Mouse (Mus musculus): ENCODE measurements around the gene Cep78. TPM values are rescaled to one million over a fixed set of nuclear protein-coding genes. Genes with fewer than 3 reads are reported as not detected.
A peak's percentile ranks its signal among the peaks of the same experiment; 100 is the strongest.

Gene Cep78
- polyA plus RNA-seq, 1 experiment from 2014 or later: 13.2 TPM

DNA sequence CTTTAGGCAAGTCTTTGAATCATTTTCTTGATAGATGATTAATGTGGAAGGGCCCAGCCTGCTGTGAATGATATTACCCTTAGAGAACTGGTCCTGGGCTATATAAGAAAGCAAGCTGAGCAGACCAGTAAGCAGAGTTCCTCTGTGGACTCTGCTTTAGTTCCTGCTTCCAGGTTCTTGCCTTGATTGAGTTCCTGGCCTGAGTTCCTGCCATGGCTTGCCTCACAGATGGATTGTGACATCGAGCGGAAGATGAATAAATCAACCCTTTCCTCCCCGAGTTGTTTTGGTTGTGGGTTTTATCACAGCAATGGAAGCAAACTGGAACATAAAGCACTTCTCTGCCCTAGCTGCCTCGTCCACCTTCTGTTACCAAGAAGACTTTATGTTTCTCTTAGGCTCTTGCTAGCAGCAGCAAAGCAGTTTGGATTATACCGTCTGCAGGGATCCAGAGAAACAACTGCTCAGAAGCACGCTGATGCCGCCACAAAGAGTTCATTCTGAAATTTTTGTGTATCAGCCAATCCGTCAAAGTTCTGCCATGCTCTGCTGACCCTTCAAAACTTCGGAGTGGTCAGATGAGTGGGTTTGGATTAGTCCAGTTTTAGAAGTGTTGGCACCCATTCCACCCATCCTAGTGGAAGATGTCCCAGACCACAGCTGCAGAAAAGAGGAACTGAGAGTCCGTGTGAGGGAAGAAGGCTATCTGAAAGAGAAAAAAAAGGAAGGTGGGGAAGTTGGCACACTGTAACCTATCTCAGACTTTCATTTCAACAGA lies 30.6 kb upstream of the Cep78 start:
- H3K4me2 ChIP-seq (ENCODE audit: low read depth, low read length): no peak overlapping the region
- no peak overlapping the region for H3K4me3 ChIP-seq (ENCODE audit: low read length)
- no peak for ATAC-seq (replicated peaks; ENCODE audit: extremely low read depth, insufficient read depth, low FRiP score)
- no peaks in the 10 kb centered on the region for H3K4me1 ChIP-seq (ENCODE audit: control insufficient read depth, insufficient read depth, low read length)
- no peaks in the 10 kb centered on the region for H3K9me3 ChIP-seq (replicated peaks; ENCODE audit: control insufficient read depth, low read length)
- H3K27me3 ChIP-seq (ENCODE audit: control insufficient read depth, insufficient read depth, low read length): no peaks in the 10 kb centered on the region
- 60% methylated on average over 10 of the region's 10 CpGs for WGBS
- no peak overlapping the region for H3K27ac ChIP-seq (ENCODE audit: low read length)
- no peak overlapping the region for H3K9ac ChIP-seq (ENCODE audit: low read length)
- no peaks in the 10 kb centered on the region for H3K36me3 ChIP-seq (ENCODE audit: control insufficient read depth, insufficient read depth)

DNA sequence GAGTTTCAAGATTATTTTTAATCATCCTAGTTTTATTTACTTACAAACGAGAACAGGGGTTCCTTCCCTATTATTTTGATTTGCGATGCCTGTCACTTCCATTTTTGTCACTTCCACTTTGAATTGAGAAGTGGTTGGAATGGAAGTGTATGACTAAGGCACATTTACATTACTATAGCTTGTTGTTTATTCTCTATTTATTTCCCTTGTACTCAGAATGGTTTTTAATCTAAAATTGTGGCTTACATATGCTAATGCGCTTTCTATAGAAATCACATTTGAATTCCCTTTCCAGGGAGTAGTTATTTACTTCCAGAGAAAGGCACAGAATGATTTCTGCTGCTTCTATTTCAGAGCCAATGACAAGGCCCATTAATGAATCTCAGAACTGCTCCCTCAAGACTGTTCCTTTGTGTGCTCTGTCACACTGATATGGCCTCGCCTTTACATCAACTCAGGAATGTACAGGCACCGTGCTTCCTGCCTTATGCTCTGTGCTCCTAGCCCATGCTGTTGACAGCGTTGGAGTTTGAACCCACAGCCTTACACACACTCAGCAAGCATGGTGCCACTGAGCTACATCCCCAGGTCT lies 25.1 kb upstream of the Cep78 start:
- Histone ChIP-seq H3K4me2 (ENCODE audit: low read depth, low read length) (no peak overlapping the region), H3K36me3 (ENCODE audit: control insufficient read depth, insufficient read depth) (no peaks in the 10 kb centered on the region), H3K27ac (ENCODE audit: low read length) (no peak overlapping the region), H3K4me1 (ENCODE audit: control insufficient read depth, insufficient read depth, low read length) (no peaks in the 10 kb centered on the region), H3K27me3 (ENCODE audit: control insufficient read depth, insufficient read depth, low read length) (no peaks in the 10 kb centered on the region), H3K4me3 (ENCODE audit: low read length) (no peak overlapping the region), H3K9ac (ENCODE audit: low read length) (no peak overlapping the region), H3K9me3 (replicated peaks; ENCODE audit: control insufficient read depth, low read length) (no peaks in the 10 kb centered on the region)
- 70% methylated on average over 6 of the region's 6 CpGs for WGBS
- ATAC-seq (replicated peaks; ENCODE audit: extremely low read depth, insufficient read depth, low FRiP score): no peak

DNA sequence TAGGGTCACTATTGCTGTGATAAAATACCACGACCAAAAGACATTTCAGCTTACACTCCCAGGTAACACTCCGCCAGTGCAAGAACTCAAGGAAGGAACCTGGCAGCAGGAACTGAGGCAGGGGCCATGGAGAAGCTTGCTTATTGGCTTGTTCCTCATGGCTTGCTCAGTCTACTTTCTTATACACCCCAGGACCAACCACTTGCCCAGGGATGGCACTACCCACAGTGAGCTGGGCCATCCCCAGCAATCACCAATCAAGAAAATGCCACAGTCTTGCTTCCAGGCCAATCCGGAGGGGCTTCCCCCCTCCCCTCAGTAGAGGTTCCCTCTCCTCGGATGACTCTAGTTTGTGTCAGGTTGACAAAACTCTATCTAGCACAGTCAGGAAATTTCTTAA lies 24.3 kb upstream of the Cep78 start:
- no peak for ATAC-seq (replicated peaks; ENCODE audit: extremely low read depth, insufficient read depth, low FRiP score)
- Histone ChIP-seq H3K4me2 (ENCODE audit: low read depth, low read length) (no peak overlapping the region), H3K4me3 (ENCODE audit: low read length) (no peak overlapping the region), H3K9me3 (replicated peaks; ENCODE audit: control insufficient read depth, low read length) (no peaks in the 10 kb centered on the region; the same call in 1 of the 2 replicates), H3K9ac (ENCODE audit: low read length) (no peak overlapping the region), H3K27ac (ENCODE audit: low read length) (no peak overlapping the region), H3K27me3 (ENCODE audit: control insufficient read depth, insufficient read depth, low read length) (no peaks in the 10 kb centered on the region), H3K36me3 (ENCODE audit: control insufficient read depth, insufficient read depth) (no peaks in the 10 kb centered on the region), H3K4me1 (ENCODE audit: control insufficient read depth, insufficient read depth, low read length) (no peaks in the 10 kb centered on the region)
- WGBS: 70% methylated on average over 4 of the region's 4 CpGs

DNA sequence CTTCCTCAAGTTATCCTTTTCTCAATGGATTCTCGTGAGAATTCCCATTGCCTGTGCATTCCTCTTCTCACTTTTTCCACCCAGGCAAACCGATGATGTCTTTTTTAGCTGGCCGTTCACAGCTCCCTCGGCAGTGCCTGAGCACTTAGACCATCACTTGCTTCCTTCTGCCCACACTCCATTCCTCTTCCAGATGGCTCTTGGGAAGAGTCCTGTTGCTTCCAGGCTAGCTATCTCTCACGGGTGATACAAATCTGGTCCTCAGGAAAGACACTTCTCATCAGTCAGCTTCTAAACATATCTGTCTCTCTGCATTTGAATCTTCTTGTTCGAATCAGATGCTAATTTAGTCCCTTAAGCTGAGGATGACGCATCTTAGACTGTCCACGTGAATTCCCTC lies 22.3 kb upstream of the Cep78 start:
- no peak overlapping the region for H3K27ac ChIP-seq (ENCODE audit: low read length)
- ATAC-seq (replicated peaks; ENCODE audit: extremely low read depth, insufficient read depth, low FRiP score): no peak
- 74% methylated on average over 8 of the region's 8 CpGs for WGBS
- no peaks in the 10 kb centered on the region for H3K36me3 ChIP-seq (ENCODE audit: control insufficient read depth, insufficient read depth)
- H3K9ac ChIP-seq (ENCODE audit: low read length): no peak overlapping the region
- no peak overlapping the region for H3K4me3 ChIP-seq (ENCODE audit: low read length)
- H3K9me3 ChIP-seq (replicated peaks; ENCODE audit: control insufficient read depth, low read length): no peaks in the 10 kb centered on the region; the same call in 1 of the 2 replicates
- H3K27me3 ChIP-seq (ENCODE audit: control insufficient read depth, insufficient read depth, low read length): no peaks in the 10 kb centered on the region
- H3K4me2 ChIP-seq (ENCODE audit: low read depth, low read length): no peak overlapping the region
- no peaks in the 10 kb centered on the region for H3K4me1 ChIP-seq (ENCODE audit: control insufficient read depth, insufficient read depth, low read length)

DNA sequence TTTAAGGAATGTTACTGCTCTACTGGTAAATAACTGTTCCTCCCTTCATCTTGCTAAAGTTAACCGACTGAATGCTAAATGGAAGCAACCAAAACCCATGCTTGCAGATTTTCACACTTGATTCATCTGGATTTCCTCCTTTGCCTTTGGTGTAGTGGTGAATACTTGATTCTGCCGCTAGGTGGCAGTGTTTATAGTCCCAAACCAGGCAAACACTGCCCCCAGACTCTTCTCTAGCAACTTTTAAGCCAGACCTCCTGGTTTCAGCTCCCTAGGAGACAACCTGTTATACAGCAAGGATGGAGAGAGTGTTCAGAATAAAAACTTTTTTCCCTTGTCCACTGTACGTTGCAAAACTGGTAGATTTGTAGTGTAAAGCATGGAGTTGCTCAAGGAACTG lies 13.4 kb upstream of the Cep78 start:
- WGBS: 5% methylated on average over 3 of the region's 3 CpGs
- Histone ChIP-seq H3K27me3 (ENCODE audit: control insufficient read depth, insufficient read depth, low read length) (no peaks in the 10 kb centered on the region), H3K4me2 (ENCODE audit: low read depth, low read length) (no peak overlapping the region), H3K36me3 (ENCODE audit: control insufficient read depth, insufficient read depth) (no peaks in the 10 kb centered on the region), H3K4me3 (ENCODE audit: low read length) (no peak overlapping the region), H3K27ac (ENCODE audit: low read length) (no peak overlapping the region), H3K9me3 (replicated peaks; ENCODE audit: control insufficient read depth, low read length) (no peaks in the 10 kb centered on the region; the same call in 1 of the 2 replicates), H3K9ac (ENCODE audit: low read length) (no peak overlapping the region), H3K4me1 (ENCODE audit: control insufficient read depth, insufficient read depth, low read length) (peaks cover 6% of the 10 kb centered on the region; the same call in 1 of the 2 replicates)
- ATAC-seq (replicated peaks; ENCODE audit: extremely low read depth, insufficient read depth, low FRiP score): no peak

DNA sequence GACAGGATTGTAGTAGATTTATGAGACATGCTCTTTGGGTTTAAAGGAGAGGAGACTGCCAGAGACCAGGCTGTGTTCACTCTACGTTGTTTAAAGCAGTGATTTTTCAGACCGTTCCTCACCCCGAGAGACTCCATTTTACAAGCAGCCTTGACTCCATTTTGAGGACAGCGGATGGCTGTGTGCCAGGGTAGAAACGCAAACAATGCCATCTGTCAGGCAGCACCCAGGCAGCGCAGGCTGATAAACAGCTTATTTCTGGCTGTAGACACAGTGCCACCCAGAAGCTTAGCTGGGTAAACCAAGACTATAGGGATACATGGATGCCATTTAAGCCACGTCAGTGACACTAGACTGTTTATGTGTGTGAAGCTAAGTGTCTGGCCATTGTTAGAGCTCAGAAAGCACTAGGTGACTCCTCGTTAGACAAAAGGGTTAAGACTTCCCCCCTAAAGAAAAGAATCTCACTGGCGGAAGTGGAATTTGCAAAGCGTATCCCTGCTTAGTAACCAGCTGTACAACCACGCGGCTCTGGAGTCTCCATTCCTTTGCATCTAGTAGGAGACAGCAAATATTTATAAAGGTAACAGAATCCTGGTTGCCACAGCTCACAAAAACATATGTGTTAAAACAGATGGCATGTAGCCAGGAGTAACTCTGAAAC lies 12.2 kb upstream of the Cep78 start:
- no peak overlapping the region; the same call in 1 of the 2 replicates for H3K27ac ChIP-seq (ENCODE audit: low read length)
- no peaks in the 10 kb centered on the region for H3K36me3 ChIP-seq (ENCODE audit: control insufficient read depth, insufficient read depth)
- 46% methylated on average over 12 of the region's 12 CpGs for WGBS
- no peak for ATAC-seq (replicated peaks; ENCODE audit: extremely low read depth, insufficient read depth, low FRiP score)
- no peaks in the 10 kb centered on the region for H3K27me3 ChIP-seq (ENCODE audit: control insufficient read depth, insufficient read depth, low read length)
- no peaks in the 10 kb centered on the region for H3K9me3 ChIP-seq (replicated peaks; ENCODE audit: control insufficient read depth, low read length)
- H3K4me3 ChIP-seq (ENCODE audit: low read length): peak overlapping the region; percentile 22
- H3K9ac ChIP-seq (ENCODE audit: low read length): no peak overlapping the region
- peaks cover 6% of the 10 kb centered on the region; the same call in 1 of the 2 replicates for H3K4me1 ChIP-seq (ENCODE audit: control insufficient read depth, insufficient read depth, low read length)
- H3K4me2 ChIP-seq (ENCODE audit: low read depth, low read length): peak overlapping the region; percentile 51

DNA sequence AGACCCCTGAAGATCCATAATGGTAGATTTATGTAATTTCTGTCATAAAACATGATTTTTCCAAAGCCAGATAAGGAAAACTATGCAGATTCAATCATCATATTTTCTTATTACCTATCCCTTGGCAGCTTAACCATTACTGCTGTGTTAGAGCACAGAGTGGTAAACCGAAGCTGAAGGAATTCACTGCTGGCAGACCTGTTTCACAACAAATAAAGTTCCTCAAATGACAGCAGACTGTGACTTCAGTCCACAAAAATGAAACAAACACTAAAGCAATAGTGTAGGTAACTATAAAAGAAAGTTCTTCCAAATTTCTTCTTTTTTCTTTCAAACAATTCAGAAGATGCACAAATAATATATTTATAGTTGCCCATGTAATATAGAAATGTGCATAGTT lies 5.3 kb upstream of the Cep78 start:
- 75% methylated on average over 1 of the region's 1 CpGs for WGBS
- no peak overlapping the region for H3K9ac ChIP-seq (ENCODE audit: low read length)
- H3K4me3 ChIP-seq (ENCODE audit: low read length): no peak overlapping the region
- no peak for ATAC-seq (replicated peaks; ENCODE audit: extremely low read depth, insufficient read depth, low FRiP score)
- H3K36me3 ChIP-seq (ENCODE audit: control insufficient read depth, insufficient read depth): no peaks in the 10 kb centered on the region
- H3K4me1 ChIP-seq (ENCODE audit: control insufficient read depth, insufficient read depth, low read length): no peaks in the 10 kb centered on the region; the same call in 1 of the 2 replicates
- no peaks in the 10 kb centered on the region for H3K9me3 ChIP-seq (replicated peaks; ENCODE audit: control insufficient read depth, low read length)
- H3K27me3 ChIP-seq (ENCODE audit: control insufficient read depth, insufficient read depth, low read length): no peaks in the 10 kb centered on the region
- H3K4me2 ChIP-seq (ENCODE audit: low read depth, low read length): no peak overlapping the region
- no peak overlapping the region for H3K27ac ChIP-seq (ENCODE audit: low read length)

DNA sequence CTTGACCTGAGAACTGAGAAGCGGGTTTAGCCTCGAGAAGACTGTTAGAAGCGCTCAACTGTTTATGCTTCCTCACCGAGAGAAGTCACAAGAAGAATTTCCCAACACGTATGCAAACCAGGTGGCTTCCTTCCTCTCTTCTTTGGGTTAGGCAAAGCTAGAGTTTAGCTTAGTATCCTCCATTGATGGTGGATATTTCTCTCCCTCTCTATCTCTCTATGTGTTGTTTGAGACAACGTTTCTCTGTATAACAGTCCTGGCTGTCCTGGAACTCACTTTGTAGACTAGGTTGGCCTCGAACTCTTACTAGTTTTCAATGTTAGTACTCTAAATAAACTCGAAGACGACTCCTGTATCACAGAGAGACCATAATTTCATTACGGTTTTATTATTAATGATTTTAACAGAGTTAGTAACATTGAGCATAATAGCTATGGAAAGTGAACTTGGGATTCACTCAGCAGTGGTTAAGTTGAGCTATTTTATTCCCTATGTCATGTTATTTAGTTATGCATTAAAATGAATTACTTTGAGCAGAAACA lies 454 bp upstream of the Cep78 start:
- peak overlapping the region; percentile 98 for H3K4me2 ChIP-seq (ENCODE audit: low read depth, low read length)
- H3K9ac ChIP-seq (ENCODE audit: low read length): peak overlapping the region; percentile 68
- no peaks in the 10 kb centered on the region for H3K9me3 ChIP-seq (replicated peaks; ENCODE audit: control insufficient read depth, low read length)
- no peaks in the 10 kb centered on the region for H3K27me3 ChIP-seq (ENCODE audit: control insufficient read depth, insufficient read depth, low read length)
- peak overlapping the region; percentile 76 for H3K4me3 ChIP-seq (ENCODE audit: low read length)
- ATAC-seq (replicated peaks; ENCODE audit: extremely low read depth, insufficient read depth, low FRiP score): no peak
- 27% methylated on average over 10 of the region's 10 CpGs for WGBS
- H3K4me1 ChIP-seq (ENCODE audit: control insufficient read depth, insufficient read depth, low read length): peaks cover 4% of the 10 kb centered on the region
- no peaks in the 10 kb centered on the region for H3K36me3 ChIP-seq (ENCODE audit: control insufficient read depth, insufficient read depth)
- H3K27ac ChIP-seq (ENCODE audit: low read length): no peak overlapping the region
